Mouse (Mus musculus) v-Abl transformed pro-B cells (cell line): ENCODE measurements around the gene Cabp5.
"Not testable (repeated sequence)": the region's sequence is repeated elsewhere in the genome, so short reads cannot be mapped to it uniquely, and the experiment has no call there.

Source experiments
- in situ Hi-C, 2 experiments: fragments of 400-800 bp; cut with MboI; formaldehyde crosslinking; loops; one replicate each; pipeline ENCODE4 v1.15.1; 2025; ENCODE audit not compliant: unreplicated experiment in 2 of 2

Gene Cabp5

GRCm38 (mm10) chr7:13397832-13398231, at the start of gene Cabp5:
Cabp5 (plus strand) TSS chr7:13398132.
- in situ Hi-C loops, result no loop called here

GRCm38 (mm10) chr7:13355943-13356342, 42.0 kb upstream of the Cabp5 start:
- in situ Hi-C loops, result no loop called here

GRCm38 (mm10) chr7:13380588-13380987, 17.3 kb upstream of the Cabp5 start:
- in situ Hi-C loops, result no loop called here

- in situ Hi-C loops, result not testable (repeated sequence)
These were observed 52.6 kb downstream of the Cabp5 start, which contains the start of gene Bsph1 for GRCm38 (mm10) chr7:13450541-13450940. Bsph1 (plus strand) TSS chr7:13450841.
